Mouse (Mus musculus) cerebellum, adult 11-12 months (tissue): ENCODE results near the gene D430019H16Rik.
A peak's percentile ranks its signal among the peaks of the same experiment; 100 is the strongest.

Experiments
- DNase-seq: peaks from one replicate; pipeline ENCODE4 v3.0.0; 2022

Gene D430019H16Rik

GRCm38 (mm10) chr12:105490794-105491193 is 37.1 kb downstream of the D430019H16Rik start:
- no peak for DNase-seq

- DNase-seq: no peak
Observed at GRCm38 (mm10) chr12:105494796-105495195, 41.1 kb downstream of the D430019H16Rik start.

- peak; percentile 25 for DNase-seq
Observed at GRCm38 (mm10) chr12:105497894-105498293, 44.2 kb downstream of the D430019H16Rik start.

GRCm38 (mm10) chr12:105498423-105498822 is 44.8 kb downstream of the D430019H16Rik start:
- DNase-seq: no peak

- no peak for DNase-seq
Observed at GRCm38 (mm10) chr12:105498842-105499241, 45.2 kb downstream of the D430019H16Rik start.

- no peak for DNase-seq
Observed at GRCm38 (mm10) chr12:105500940-105501339, 47.3 kb downstream of the D430019H16Rik start.

- no peak for DNase-seq
Observed at GRCm38 (mm10) chr12:105504736-105505135, 51.1 kb downstream of the D430019H16Rik start.

GRCm38 (mm10) chr12:105511109-105511508 is 57.5 kb downstream of the D430019H16Rik start:
- no peak for DNase-seq

GRCm38 (mm10) chr12:105511671-105512502 is 58.2 kb downstream of the D430019H16Rik start:
- no peak for DNase-seq

- DNase-seq: no peak
Observed at GRCm38 (mm10) chr12:105514111-105514510, 60.5 kb downstream of the D430019H16Rik start.

GRCm38 (mm10) chr12:105517026-105517675 is 63.5 kb downstream of the D430019H16Rik start:
- DNase-seq: no peak

GRCm38 (mm10) chr12:105519851-105520250 is 66.2 kb downstream of the D430019H16Rik start:
- DNase-seq: no peak

- no peak for DNase-seq
Observed at GRCm38 (mm10) chr12:105521170-105521762, 67.6 kb downstream of the D430019H16Rik start.

GRCm38 (mm10) chr12:105523737-105524136 is 70.1 kb downstream of the D430019H16Rik start:
- no peak for DNase-seq

- no peak for DNase-seq
Observed at GRCm38 (mm10) chr12:105526186-105526585, 72.5 kb downstream of the D430019H16Rik start.

GRCm38 (mm10) chr12:105526829-105527228 is 73.2 kb downstream of the D430019H16Rik start:
- DNase-seq: peak; percentile 53

- DNase-seq: peak; percentile 27
Observed at GRCm38 (mm10) chr12:105529545-105529944, 75.9 kb downstream of the D430019H16Rik start.

GRCm38 (mm10) chr12:105531724-105532371 is 78.2 kb downstream of the D430019H16Rik start:
- DNase-seq: no peak

GRCm38 (mm10) chr12:105534842-105535241 is 81.2 kb downstream of the D430019H16Rik start:
- DNase-seq: no peak

GRCm38 (mm10) chr12:105535968-105536760 is 82.5 kb downstream of the D430019H16Rik start:
- no peak for DNase-seq

GRCm38 (mm10) chr12:105537162-105537561 is 83.5 kb downstream of the D430019H16Rik start:
- DNase-seq: no peak

GRCm38 (mm10) chr12:105539649-105540048 is 86.0 kb downstream of the D430019H16Rik start:
- no peak for DNase-seq
